Mouse (Mus musculus): ENCODE data around the gene Gabbr2. TPM values are rescaled to one million over a fixed set of nuclear protein-coding genes. Genes with fewer than 3 reads are reported as not detected.

Gabbr2 gene
- total RNA-seq, 2 experiments from 2014 or later, result 1.2 to 1.6 TPM

- no peak for DNase-seq (ENCODE audit: low spot score in 2 of 2)
Measured at GRCm38 (mm10) chr4:46919144-46919543, 72.5 kb downstream of the Gabbr2 start.

DNA sequence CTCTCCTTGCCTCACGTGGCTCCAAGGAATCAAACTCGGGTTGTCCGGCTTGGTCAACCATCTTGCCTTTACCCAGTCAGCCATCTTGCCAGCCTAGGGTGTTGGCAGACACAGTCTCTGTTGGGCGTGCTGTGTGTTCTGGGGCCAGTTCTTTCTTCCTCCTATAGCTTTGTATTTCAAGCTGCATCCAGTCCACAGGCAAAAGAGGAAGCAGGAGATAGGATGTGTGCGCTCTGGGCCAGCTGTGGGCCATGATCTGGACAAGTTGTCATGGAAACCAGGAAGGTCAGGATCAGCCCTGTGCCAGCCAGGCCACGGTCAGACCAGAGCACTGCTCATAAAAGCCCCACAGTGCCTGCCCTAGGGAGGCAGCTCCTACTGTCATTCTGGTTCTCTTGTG is 74.9 kb downstream of the Gabbr2 start:
- no peak for DNase-seq (ENCODE audit: low spot score in 2 of 2)

DNA sequence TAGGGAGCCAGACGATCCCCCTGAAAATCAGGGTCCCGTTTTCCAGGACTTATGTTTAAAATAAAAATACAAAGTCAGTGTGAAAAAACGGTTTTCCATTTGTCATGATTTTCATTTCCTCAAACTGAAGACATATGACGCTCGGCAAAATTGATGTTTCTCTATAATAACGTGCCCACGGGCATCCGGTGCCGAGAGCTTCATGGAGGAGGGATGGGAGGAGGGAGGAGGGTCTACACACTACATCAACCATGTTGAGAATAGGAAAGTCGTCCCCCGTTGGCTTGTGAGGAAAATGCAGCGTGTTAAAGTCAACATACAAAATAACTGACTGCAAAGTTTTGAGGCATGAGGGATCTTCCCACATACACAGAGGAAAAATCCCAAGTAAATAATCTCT is 75.7 kb downstream of the Gabbr2 start:
- DNase-seq (ENCODE audit: low spot score in 2 of 2), result no peak

- no peak for DNase-seq (ENCODE audit: low spot score in 2 of 2)
Measured at GRCm38 (mm10) chr4:46915476-46915875, 76.2 kb downstream of the Gabbr2 start.

GRCm38 (mm10) chr4:46914606-46915005 is 77.1 kb downstream of the Gabbr2 start:
- no peak for DNase-seq (ENCODE audit: low spot score in 2 of 2)

- no peak for DNase-seq (ENCODE audit: low spot score in 2 of 2)
Measured at GRCm38 (mm10) chr4:46906036-46906691, 85.5 kb downstream of the Gabbr2 start.

DNA sequence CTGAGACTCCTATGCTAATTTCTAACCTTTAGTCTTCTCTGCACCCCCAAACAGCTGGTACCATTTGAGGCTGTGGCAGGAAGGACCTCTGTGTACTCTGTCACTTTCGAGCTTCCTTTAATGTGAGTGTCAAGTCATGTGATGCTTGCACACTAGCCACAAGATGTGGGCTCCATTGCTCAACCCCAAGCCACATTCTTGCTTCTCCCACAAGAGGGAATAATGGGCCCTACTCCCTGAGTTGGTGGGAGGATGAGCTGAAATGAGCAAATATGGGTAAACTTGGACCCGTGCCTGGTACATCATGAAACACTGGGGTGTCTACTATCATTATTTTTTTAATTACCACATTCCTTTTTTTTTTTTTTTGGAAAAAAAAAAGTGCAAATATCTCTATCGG is 86.5 kb downstream of the Gabbr2 start:
- DNase-seq (ENCODE audit: low spot score in 2 of 2), result no peak

DNA sequence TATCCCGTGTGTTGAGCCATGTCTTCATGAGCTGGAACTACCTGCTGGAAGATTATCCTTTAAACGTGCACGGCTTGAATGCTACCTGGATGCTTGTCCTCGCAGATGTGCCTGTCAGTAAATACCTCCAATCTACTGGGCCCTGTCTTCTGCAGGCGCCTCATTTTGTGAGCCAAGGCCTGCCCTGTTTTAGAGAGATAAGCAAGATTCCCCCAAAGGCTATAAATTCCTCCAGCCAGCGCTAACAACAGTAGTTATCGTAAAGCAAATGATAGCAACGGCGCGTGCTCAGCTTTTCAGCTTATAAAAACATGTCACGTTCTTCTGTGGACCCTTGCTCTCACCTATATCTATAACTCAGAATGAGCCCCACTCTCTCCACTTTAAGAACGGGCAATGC is 87.5 kb downstream of the Gabbr2 start:
- no peak for DNase-seq (ENCODE audit: low spot score in 2 of 2)

- no peak for DNase-seq (ENCODE audit: low spot score in 2 of 2)
Measured at GRCm38 (mm10) chr4:46898546-46898945, 93.1 kb downstream of the Gabbr2 start.

- no peak for DNase-seq (ENCODE audit: low spot score in 2 of 2)
Measured at GRCm38 (mm10) chr4:46897634-46898399, 93.9 kb downstream of the Gabbr2 start.

GRCm38 (mm10) chr4:46894144-46894543 is 97.5 kb downstream of the Gabbr2 start:
- DNase-seq (ENCODE audit: low spot score in 2 of 2), result no peak

- DNase-seq (ENCODE audit: low spot score in 2 of 2), result no peak
Measured at GRCm38 (mm10) chr4:46889175-46889574, 102.5 kb downstream of the Gabbr2 start.

DNA sequence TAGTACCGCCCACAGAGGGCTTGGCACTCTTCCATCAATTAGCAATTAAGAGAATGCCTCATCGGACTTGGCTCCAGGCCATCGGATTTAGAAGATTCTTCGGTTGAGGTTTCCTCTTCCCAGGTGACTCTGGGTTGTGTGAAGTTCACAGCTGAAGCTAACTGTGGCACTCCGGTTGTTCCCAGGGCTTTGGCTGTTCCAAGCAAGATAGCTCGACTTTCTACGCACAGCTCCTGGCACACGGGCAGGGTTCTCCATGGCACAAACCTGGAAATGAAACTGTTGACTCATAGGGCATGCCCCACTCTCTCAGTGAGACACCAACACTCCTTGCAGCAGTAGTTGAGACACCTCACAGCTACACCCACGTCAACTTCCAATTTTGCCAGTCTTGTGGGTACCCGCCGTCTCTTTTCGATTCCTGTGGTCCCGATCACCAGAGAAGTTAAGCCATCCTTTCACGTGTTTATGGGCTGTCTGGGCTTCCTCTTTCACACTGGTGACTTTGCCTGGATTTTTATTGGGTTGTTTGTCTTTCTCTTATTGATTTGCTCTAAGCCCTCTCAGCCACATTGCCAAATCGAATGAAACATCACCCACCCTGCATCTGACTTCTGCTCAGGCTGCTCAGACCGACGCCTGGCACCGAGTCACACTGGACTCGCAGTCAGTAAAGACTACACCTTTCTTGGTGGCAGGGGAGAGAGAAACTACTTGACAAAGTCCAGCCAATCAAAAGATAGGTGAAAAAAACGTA is 105.9 kb downstream of the Gabbr2 start:
- no peak for DNase-seq (ENCODE audit: low spot score in 2 of 2)

- no peak for DNase-seq (ENCODE audit: low spot score in 2 of 2)
Measured at GRCm38 (mm10) chr4:46884132-46884531, 107.5 kb downstream of the Gabbr2 start.

GRCm38 (mm10) chr4:46883546-46883945 is 108.1 kb downstream of the Gabbr2 start:
- DNase-seq (ENCODE audit: low spot score in 2 of 2), result no peak

DNA sequence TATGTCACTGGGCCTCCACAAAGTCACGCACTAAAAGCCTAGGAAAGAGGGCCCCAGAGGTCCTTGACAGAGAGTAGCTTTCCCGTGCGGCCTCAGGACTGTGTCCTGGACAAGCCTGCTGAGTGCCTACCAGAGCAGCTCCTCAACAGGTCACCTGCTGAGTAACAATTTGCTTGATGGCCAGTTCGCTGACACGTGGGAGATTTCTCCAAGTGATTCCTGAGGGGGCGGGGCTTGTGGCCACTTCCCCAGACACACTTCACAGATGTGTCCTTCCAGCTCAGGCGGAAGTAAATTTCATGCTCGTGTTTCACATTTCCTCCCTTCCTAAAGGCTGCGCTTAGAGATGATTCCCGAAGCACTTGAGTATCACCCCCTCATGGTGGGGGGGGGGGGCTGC is 108.6 kb downstream of the Gabbr2 start:
- no peak for DNase-seq (ENCODE audit: low spot score in 2 of 2)

DNA sequence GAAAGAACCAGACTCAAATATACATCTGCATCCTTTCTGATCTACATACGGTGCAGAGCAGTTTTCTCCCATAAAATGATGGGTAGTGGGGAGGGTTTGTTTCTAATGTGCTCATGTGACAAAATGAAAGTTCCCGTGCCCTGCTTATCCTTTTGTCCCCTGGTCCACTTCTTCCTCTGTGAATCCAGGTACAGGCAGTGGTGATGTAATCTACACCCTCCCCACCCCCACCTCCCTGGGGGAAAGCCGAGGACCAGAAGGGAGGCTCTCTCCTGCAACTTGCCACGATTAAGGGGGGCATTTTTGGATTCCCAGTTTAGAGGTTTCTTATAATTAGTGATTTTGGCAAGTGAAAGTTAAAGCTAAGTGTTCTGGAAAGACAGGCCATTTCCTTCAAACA is 110.4 kb downstream of the Gabbr2 start:
- no peak for DNase-seq (ENCODE audit: low spot score in 2 of 2)

- DNase-seq (ENCODE audit: low spot score in 2 of 2), result no peak
Measured at GRCm38 (mm10) chr4:46879943-46880342, 111.7 kb downstream of the Gabbr2 start.

- DNase-seq (ENCODE audit: low spot score in 2 of 2), result no peak
Measured at GRCm38 (mm10) chr4:46872750-46873149, 118.9 kb downstream of the Gabbr2 start.

DNA sequence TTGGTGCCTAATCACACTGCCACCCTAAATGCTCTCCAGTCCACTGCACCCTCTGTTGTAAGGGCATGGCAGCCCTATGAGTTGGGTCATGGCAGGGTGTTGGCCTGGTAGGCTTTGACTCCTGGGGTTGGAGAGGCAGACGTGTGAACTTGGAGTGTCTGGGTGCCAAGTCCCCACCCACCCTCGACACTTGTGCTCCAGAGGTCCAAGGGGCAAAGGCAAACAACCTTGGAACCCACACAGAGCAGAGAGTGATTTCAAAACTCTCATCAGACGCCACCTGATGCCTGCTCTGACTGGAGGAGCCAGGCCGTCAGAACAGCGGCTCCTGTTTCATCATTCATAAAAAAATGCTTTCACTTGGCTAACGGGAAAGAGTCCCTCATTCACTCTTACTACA is 121.5 kb downstream of the Gabbr2 start:
- no peak for DNase-seq (ENCODE audit: low spot score in 2 of 2)

- DNase-seq (ENCODE audit: low spot score in 2 of 2), result no peak
Measured at GRCm38 (mm10) chr4:46869380-46869779, 122.3 kb downstream of the Gabbr2 start.

DNA sequence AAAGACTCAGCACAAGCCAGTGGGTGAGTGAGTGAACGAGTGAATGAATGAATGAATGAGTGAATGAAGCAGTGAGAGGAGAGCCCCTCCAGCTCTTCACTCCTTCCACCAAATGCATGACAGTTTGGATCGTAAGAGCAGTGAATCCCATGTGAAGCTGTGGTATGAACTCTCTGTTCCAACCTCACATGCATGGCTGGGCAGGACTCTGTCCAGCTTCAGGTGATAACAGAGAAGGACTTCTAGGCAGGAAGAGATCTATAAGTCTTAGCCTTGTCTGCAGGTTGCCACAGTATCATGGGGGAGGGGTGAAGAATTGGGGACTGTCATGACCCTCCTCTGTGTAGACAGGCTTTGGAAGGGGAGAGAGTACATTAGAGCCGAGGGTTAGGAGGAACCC is 122.8 kb downstream of the Gabbr2 start:
- DNase-seq (ENCODE audit: low spot score in 2 of 2), result no peak

Data from adrenal gland, postnatal 4 days (tissue).